Mouse (Mus musculus): ENCODE data around the gene Crim1.

Gene Crim1

DNA sequence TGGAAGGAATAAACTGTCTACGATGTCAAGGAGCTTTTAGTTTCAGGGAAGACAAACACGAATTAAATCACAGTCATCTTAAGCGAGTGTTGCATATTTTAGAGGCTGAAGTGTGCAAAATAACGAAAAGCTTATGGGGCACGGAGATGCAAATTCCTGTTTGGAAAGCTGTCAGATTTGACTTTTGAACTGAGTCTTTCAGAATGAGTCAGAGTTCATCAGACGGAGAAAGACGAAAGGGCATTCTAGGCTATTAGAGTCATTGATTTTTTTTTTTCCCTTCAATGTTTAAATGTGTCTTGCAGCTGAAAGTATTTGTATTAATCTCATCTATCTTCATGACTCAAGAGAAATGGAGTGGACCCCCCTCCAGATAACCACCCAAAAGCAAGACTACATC is 92.3 kb downstream of the Crim1 start:
- no peak for DNase-seq

DNA sequence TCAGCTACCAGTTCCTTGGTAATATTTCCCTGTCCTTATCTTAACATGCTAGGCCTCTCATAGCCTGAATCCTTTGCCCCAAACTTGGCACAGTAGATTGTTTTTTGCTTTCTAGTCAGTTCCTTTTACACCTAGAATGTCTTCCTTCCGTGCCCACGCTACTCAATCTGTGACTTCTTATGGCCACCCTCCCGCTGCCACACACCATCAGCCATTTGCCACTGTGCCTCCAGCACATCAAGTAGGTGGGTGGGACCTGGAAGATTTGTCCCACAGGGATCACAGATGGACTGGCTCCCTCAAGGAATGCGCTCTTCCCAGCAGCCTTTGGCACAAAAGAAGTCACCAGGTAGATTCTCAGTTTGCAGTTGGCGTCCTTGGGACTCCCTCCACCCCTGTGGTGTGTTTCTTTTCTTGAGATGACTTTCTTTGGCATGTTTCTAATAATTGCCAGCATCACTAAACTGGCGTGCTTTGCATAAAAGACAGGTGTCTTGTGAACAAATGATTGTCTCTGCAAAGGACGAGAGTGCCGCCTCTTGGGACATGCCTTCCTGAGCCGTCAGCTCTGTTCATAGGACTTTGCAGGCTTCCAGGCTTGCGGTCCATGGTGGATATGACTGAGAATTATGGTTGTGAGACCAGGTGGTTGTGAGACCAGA is 92.9 kb downstream of the Crim1 start:
- DNase-seq = no peak

DNA sequence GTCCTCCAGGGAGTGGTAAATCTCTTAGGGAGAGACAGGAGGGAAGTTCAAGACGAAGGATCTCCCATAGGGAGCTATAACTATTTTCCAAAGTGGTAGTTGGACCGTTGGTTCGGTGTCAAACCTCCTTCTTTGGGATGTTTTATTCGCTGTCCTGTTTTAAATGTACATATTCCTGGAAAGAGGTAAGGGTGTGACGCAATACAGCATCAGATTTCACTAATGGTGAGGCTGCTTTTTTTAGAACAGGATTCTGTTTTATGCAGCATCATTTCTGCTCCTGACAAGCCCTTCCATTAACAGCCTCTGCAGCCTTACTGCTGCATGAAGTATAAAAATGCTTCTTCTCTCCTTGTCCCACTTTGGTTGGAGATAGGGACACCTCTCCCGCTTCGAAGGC is 95.9 kb downstream of the Crim1 start:
- no peak for DNase-seq

DNA sequence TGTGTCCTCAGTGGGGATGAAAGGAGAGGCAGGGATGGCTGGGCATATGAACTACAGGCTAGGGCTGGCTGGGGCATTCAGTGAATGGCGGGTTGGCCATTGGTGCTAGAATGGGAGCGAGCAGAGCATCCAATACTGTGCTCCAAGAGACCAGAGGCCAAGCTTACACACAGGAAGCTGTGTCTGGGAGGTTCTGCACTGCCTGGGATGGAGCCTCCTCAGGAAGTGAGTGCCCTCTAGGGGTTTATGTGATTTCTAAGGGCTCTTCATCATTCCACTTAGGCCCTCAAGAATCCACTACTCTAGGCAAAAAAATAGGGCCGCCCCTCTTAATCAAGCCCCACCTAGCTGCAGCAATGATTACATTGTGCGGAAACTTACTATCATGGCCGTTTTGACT is 98.1 kb downstream of the Crim1 start:
- DNase-seq = no peak

DNA sequence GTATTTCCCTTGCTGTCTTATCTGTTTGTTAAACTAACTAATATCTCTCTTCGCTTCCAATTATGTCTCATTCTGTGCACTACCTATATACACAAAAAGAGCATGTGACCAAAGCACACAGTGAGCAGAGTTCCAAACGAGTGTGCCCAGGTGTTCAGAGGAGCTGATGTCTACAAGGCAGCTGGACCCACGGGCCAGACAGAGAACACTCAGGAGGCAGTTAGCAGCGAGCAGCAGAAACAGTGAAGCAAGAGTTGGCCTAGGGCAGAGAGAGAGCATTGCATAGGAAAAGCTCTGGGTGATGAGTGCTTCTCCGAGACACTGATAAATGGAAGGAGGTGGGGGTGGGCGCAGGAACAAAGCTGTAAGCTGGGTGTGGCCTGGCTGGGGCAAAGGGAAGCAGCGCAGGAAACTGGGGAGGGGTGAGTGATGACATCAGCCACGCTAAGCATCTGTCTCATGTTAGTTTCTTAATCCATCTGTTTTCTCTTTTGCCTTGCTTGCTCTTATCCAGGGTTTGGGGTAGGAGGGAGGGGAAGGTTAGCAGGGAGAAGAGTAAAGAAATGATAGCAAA is 99.0 kb downstream of the Crim1 start:
- DNase-seq = no peak

DNA sequence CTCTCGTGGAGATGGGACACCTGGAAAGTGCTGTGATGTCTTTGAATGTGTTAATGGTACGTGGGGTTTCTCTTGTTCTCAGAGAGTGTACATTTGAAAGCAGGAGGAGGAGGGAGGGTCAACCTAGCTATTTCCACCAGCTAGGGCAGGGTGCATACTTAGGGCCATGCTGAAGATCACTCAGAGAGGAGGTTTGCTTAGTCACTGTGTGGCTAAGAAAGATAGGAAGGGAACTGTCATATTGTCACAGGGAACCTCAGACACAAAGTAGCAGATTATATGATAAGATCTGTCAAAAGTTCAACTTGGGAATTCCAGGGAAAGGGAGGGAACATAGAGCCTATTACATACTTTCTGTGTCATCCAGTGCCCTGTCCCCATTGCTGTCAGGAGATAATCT is 103.0 kb downstream of the Crim1 start:
- DNase-seq = no peak

DNA sequence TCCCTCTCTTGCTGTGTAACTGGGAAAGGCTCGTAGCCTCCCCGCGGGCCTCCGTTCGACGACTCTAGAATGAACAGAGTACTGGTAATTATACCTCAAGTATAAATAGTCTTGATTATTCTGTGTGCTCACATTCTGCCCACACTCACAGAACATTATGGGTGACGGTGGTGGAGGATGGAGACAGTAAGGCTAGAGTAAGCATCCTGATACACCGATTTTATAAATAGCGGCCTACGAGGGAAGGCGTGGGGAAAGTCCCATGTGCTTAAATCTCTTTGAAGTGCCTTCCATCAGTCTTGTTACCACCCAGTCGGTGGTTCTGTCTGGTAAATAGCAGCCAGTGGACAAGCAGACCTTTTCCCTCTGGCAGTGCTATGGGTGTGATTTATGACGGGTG is 104.0 kb downstream of the Crim1 start:
- no peak for DNase-seq

DNA sequence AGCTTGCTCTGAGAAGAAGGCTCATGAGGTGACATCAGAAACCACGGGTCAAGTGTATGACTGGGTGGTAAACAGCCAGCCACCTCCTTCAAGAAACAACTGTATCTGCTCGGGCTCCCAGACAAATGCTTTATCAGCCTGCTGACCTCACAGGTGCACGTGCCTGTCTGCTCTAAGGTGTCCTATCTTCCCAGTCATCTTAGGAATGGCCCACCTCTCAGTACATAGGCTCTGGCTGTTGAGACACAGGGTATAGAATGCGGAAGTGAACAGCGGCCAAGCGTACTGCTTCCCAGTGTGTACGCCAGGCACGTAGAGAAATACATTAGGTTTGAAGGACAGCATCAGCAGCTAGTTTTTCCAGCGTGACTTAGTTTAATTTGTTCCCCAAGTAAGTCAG is 106.4 kb downstream of the Crim1 start:
- DNase-seq = no peak

DNA sequence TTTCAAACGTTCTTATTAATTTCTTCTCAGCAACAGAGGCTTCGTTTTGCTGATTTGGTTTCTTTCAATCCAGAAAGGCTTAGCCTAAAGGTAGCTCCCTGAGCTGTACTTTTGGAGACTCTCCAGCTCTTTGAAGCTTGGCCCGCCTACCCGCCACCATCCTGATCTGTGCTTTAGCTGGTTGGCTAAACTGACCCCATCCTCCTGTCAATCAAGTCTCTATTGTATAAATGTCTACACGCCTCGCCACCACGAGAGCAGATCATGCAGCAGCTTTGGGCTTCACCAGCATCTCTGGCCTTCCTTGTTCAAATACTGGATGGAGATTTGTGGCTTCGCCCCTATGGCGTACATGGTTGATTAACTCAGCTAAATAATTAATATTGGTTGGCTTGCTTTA is 108.2 kb downstream of the Crim1 start:
- no peak for DNase-seq

DNA sequence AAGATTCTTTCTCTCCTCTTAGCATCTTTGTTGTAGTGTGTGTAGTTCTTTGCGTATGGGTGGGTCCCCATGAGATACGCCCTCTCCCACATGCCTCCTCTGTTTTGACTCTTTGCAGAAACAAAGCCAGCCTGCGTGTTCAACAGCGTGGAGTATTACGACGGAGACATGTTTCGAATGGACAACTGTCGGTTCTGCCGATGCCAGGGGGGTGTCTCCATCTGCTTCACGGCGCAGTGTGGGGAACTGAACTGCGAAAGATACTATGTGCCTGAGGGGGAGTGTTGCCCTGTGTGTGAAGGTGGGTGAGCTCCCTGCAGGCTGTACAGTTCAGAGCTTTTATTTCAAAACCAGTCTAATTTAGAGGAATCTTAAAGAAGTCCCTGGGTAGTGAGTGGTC is 113.0 kb downstream of the Crim1 start:
- DNase-seq = no peak

DNA sequence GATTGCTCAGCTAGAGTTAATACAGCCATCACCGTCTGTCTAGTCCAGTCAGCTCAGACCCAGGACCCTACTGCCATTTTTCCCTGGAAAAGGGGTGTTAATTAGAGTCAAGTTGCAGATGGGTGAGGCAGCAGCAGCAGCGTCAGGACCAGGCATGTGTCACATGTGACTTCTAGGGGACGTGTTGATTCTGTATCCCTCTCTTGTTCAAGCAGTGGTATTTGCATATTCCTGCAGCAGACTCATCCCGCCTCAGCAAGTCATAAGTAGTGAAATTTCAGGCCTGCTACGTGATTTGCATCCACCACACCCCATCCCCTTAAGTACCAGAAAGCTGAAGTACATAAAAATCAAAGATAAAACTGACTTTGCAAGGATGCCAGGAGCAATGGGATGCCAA is 113.6 kb downstream of the Crim1 start:
- no peak for DNase-seq

DNA sequence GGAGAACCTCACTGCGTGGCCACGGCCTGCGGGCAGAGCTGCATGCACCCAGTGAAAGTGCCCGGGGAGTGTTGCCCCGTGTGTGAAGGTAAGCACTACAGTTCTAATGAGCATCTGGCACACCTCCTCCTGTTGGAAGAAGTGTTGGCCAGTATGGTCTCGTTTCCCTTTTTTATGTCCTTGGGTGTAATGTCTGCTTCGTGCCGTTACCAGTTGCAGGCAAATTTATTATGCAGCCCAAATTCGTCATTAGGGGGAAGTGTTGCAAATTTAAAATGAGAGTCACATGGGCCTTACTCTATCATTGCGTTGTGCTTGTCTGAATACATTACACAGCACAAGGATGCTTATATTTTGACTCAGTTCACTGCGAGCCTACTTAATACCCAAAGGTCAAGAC is 115.6 kb downstream of the Crim1 start:
- DNase-seq = no peak

DNA sequence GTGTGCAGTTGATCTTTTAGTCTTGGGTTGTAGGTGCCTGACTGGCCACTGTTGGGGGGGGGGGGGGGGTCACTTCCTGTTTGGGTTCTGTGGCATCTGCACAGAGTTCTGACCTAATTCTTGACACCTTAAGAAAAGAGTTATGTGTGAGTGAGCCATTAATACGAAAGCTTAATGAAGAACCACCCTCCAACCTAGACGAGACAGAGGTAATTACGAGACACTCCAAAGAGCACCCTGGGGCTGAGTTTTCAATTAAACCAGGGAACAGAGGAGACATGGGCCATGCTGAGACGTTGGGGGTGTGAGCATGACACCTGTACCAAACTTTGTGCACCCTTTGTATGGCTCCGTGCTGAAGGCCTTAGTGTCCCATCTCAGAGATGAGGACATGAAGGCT is 117.3 kb downstream of the Crim1 start:
- no peak for DNase-seq

DNA sequence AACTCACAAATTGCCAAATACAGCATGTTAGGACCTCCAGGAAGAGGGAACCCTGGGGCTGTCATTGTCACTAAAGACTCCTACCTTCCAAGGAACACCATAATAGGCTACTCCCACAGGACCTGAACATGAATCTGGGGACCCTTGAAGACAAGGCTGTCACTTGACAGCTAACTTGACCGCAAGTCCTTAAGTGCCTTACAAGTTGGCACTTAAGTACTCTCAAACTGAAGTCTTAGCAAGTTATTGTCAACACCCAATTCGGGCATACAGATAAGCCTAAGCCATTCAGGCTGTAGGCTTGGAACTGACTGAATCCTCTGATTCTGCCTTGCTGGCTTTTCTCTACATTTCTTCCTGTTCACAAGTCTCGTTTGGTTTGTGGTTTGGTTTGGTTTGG is 118.8 kb downstream of the Crim1 start:
- no peak for DNase-seq

DNA sequence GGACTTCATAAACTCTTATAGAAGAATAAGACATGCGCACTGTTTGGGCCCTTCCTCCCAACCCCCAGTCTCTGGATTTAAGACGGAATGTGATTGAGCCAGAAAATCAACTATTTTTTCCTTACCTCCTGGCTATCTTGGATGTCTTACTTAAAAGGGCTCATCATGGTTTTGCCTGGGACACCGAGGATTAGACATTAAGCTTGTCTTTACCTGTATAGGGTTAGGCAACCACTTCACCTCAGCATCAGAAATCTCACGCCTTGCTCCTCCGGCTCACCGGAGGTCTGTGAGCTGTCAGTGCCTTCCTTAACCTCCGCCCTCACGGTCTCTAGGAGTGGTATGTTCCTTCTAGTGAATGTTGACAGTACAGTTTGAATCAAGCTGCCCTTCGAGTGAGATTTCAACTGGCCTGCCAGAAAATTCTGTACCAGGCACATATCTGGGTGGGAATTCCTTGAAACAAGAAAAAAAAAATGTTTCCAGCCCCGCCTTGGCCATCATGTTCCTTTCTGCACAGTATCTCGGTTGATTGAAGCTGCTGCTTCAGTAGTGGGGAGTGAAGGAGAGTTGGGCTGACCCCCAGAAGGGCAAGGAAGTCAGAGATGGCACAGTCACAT is 121.3 kb downstream of the Crim1 start:
- DNase-seq = no peak

DNA sequence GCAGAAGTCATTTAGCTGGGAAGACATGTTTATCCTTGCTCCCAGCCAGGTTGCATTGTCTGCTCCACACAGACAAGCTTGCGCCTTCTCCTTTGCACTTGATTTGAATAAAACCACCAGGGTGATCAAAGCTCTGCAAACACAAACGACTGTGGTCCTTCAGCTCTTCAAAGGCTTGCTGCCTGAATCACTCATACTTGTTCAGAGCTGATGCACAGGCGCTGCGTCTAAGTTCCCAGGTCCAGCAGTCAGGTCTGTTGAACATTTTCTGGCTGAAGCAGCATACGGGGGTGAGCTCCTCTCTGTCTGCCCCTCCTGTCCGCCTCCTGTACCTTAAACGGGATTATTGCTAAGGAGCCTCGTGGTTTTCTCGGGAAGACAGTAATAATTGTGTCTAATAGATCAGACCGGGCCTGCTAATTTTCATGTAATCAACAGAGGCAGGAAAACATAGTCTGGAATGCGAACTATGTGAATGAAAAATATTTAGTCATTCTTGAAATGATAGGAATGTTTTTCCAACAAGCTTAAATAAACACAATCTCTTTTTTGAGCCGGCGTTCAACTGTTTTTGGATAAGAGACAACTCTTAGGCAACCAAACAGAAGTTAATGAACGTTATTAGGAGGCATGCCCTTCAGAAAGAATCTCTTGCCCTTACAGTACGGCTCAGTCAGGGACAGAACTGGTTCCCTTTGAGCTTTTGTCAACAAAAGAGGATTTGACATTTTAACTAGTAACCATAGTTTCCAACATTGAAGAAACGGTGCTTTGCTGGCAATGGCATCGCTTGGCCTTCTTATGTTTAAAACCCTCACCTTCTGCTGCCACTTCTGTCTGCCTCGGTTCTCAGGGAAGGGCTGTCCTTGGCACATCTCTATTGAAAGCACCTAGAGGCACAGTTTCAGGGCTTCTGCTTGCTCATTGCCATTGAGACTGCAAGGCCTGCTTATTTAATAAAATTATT is 122.6 kb downstream of the Crim1 start:
- no peak for DNase-seq

DNA sequence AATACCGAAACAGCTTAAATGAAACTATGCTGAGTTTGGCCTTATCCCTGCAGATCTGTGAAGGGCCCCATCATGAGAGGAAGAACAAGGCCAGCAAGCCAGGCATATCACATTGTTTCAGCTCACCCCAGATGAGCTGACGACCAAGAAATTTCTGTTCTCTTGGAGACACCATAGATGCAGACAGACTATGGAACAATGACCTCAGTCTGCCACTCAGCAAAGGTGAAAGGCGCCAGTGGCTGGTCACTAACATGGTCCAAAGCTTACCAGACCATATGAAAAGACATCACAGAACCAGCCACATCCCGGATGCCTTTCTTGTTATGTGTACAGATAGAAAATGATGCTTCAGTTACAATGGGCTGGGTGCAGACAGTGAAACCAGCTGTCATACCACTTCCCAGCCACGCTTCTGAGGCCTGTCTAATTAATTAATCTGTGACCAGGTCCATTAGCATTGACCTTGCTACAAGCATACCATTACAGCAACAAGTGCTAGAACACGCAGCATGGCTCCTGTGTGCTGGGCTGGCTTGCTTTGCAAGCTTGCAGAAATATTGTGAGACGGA is 125.8 kb downstream of the Crim1 start:
- DNase-seq = no peak

DNA sequence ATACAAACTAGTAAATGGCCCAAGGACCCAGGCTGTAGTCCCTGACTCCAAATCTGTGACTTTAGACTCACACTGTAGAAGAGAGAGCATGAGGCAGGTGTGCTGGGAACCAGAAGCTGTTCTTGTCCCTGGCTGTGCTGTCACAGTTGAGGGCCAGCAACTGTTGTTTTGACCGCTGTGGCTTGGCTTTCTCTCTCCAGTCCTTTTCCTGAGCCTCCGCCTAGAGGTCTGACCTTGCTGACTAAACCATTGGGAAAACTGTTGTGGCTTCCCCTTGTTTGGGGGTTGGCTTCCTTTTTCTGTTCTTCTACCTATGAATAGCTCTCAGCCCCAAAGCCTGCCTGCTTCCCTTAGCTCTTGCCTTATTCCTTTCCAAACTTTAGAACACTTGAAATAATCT is 126.3 kb downstream of the Crim1 start:
- no peak for DNase-seq

DNA sequence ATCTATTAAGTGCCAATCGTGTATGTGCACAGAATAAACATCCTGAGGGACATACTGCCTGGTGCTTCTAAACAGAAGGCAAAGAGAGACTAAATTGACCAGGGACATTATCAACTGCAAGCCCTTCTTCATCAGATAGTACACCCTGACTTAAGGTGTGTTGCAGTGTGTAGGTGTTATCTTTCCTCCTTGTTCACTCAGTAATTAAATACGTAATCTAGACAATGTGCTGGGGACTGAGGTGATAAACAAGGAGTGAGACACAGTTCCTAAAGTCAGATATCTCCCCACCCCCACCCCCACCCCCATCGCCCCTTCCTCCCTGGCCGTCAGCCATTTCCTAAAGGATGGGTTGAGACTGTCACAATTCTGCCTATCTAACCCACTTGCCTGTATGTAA is 127.1 kb downstream of the Crim1 start:
- no peak for DNase-seq

DNA sequence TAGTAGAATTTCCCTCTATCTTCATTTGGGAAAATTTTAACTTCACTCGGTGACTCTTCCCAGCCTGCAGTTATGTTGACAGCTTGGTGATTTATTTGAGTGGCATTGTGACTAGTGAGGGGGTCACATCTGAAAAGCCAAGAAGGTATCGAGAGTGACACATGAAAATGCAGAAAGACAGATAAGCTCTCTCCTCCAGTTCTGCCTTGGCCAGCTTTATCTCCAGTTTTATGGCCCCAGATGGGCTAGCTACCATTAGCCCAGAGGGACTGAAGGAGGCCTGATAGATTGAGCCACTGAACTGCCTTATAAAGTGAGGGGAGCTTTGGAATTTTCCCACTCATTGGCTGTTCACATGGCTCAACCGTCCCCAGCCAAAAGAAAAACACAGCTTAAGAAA is 128.2 kb downstream of the Crim1 start:
- no peak for DNase-seq

DNA sequence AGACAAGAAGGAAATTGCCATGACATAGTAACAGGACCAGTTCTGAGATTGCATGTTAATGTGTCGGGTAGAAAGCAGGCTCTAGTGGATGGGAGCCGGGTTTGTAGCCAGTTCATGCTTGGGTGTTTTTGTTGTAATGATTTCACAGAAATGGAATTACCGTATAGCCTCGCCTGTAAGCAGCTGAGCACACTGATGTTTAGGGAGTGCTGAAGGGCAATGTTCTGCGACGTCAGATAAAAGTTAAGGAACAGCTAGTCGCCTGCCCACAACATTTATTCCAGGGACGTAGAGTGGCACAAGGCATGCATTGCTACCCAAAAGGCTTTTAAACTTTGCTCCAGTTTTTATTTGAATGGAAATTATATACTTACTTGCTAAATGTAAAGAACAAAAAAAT is 131.4 kb downstream of the Crim1 start:
- DNase-seq = no peak

DNA sequence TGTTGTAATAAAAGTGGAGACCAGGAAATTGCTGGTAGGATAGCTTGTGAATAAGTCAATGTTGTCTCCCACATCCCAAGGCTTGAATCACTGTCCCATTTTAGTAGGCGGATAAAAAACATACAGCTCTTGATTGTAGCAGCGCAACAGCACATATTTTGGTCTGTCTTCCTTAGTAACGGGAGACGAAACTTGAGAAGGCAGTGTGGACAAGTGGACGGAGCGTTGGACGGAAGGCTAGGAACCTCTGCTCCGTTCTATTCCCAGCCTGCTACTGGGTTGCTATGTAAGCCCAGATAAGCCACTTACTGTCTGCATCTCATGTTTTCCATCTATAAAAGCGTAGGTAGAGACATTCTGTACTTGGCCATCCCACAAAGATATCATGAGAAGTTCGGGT is 133.2 kb downstream of the Crim1 start:
- no peak for DNase-seq

DNA sequence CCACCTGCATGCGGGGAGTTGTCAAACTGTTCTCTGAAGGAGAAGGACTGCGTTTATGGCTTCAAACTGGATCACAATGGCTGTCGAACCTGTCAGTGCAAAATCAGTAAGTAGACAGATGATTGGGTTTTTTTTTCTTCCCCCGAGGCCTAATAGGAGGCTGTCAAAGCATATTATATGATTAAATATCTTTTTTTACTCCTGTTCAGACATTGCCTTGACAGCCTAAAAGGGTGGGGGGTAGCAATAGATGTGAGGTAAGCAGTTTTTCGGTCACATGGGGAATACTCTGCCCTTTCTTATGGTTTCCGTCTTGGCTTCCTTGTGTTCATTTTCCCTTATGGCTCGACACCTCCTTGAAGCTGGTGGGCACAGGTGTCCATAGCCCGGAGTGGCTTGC is 135.2 kb downstream of the Crim1 start:
- DNase-seq = no peak
